8 mouse cellular contexts compared by ENCODE assay signal in genomic region chr5:135933900-135934441, GRCm38 (mm10). TPM values are rescaled to one million over a fixed set of nuclear protein-coding genes. Genes with fewer than 3 reads are reported as not detected.
A peak's percentile ranks its signal among the peaks of the same experiment; 100 is the strongest.
DNase-seq lines count a peak whose midpoint lies in the region; ATAC-seq and TF ChIP-seq lines count a peak whose summit lies in the region.

No protein-coding gene starts in this region.

- H3K4me1 ChIP-seq in forebrain, embryonic 11.5 days (replicated peaks; ENCODE audit: control insufficient read depth, insufficient read depth, low read length): peaks cover 7% of the 10 kb centered on the region; the same call in 1 of the 2 replicates
- peaks cover 8 to 23% of the 10 kb centered on the region in 2 experiments for H3K4me1 ChIP-seq in heart, embryonic 14.5 days (ENCODE audit: control insufficient read depth in 2 of 2, insufficient read depth in 2 of 2, low read length in 2 of 2)
- peaks cover 41% of the 10 kb centered on the region for H3K4me1 ChIP-seq in neural tube, embryonic 15.5 days

- H3K36me3 ChIP-seq in forebrain, embryonic 11.5 days (ENCODE audit: control insufficient read depth, insufficient read depth, low read length): peaks cover 2% of the 10 kb centered on the region; the same call in 1 of the 2 replicates
- peaks cover 35% of the 10 kb centered on the region for H3K36me3 ChIP-seq in heart, embryonic 14.5 days (ENCODE audit: control insufficient read depth, insufficient read depth, low read length)
- H3K36me3 ChIP-seq in neural tube, embryonic 15.5 days: peaks cover 28% of the 10 kb centered on the region

- peak overlapping the region; percentile 79 for H3K9ac ChIP-seq in forebrain, embryonic 11.5 days (ENCODE audit: low read length)
- peak overlapping the region; percentile 93 for H3K9ac ChIP-seq in heart, embryonic 14.5 days (ENCODE audit: low read length)
- peak overlapping the region; percentile 91 for H3K9ac ChIP-seq in neural tube, embryonic 15.5 days (replicated peaks)

- ATAC-seq in Patski: peak; percentile 56
- ATAC-seq in forebrain, embryonic 11.5 days (replicated peaks; ENCODE audit: low FRiP score): peak; percentile 72
- peak; percentile 29 for ATAC-seq in heart, embryonic 14.5 days (ENCODE audit: insufficient number of reproducible peaks, insufficient read depth, low FRiP score, low read depth)
- peak; percentile 76 for ATAC-seq in neural tube, embryonic 15.5 days (ENCODE audit: low FRiP score)

- POLR2A ChIA-PET in Patski (lab: Charles Lee): interaction anchor here (0.7 to 1.0 kb wide), 6 partner anchors 9 to 182 kb away, joined by 3 to 6 read pairs (median 3); no protein-coding TSS in a partner anchor

- peak overlapping the region; percentile 89 for H3K27ac ChIP-seq in forebrain, embryonic 11.5 days (ENCODE audit: low read depth, low read length)
- H3K27ac ChIP-seq in heart, embryonic 14.5 days (replicated peaks in 1 of 2; ENCODE audit: control insufficient read depth in 1 of 2, insufficient read depth in 1 of 2, low read depth in 2 of 2, low read length in 2 of 2): peak overlapping the region; percentile 95 to 96
- H3K27ac ChIP-seq in layer of hippocampus, adult 2 months: peak overlapping the region; percentile 99
- H3K27ac ChIP-seq in neural tube, embryonic 15.5 days (replicated peaks): peak overlapping the region; percentile 99

- H3K27me3 ChIP-seq in Patski: no peaks in the 10 kb centered on the region
- no peaks in the 10 kb centered on the region for H3K27me3 ChIP-seq in forebrain, embryonic 11.5 days (ENCODE audit: control insufficient read depth, insufficient read depth, low read length)
- H3K27me3 ChIP-seq in heart, embryonic 14.5 days (ENCODE audit: control insufficient read depth, insufficient read depth, low read length): no peaks in the 10 kb centered on the region
- H3K27me3 ChIP-seq in neural tube, embryonic 15.5 days (replicated peaks): no peaks in the 10 kb centered on the region

- WGBS in forebrain, embryonic 11.5 days: under 1% methylated on average over 29 of the region's 35 CpGs
- WGBS in heart, embryonic 14.5 days: under 1% methylated on average over 30 of the region's 35 CpGs
- under 1% methylated on average over 35 of the region's 35 CpGs for WGBS in neural tube, embryonic 15.5 days

- H3K9me3 ChIP-seq in forebrain, embryonic 11.5 days (ENCODE audit: control insufficient read depth, low read length): no peaks in the 10 kb centered on the region
- no peaks in the 10 kb centered on the region for H3K9me3 ChIP-seq in heart, embryonic 14.5 days (ENCODE audit: control insufficient read depth, low read length)
- no peaks in the 10 kb centered on the region for H3K9me3 ChIP-seq in neural tube, embryonic 15.5 days (replicated peaks)

- TF ChIP-seq CTCF in Patski (IDR thresholded peaks at IDR 0.05): no peak
- no peak for TF ChIP-seq CTCF in layer of hippocampus, adult 2 months (conservative IDR thresholded peaks at IDR 0.05)

- in situ Hi-C loops in Patski (cut with MboI; ENCODE audit: low pct_unique_long_range_greater_than_20kb): no loop called here

- H3K4me3 ChIP-seq in forebrain, embryonic 11.5 days (ENCODE audit: low read depth, low read length): peak overlapping the region; percentile 69
- peak overlapping the region; percentile 72 to 86 for H3K4me3 ChIP-seq in heart, embryonic 14.5 days (ENCODE audit: control insufficient read depth in 1 of 2, insufficient read depth in 1 of 2, low read depth in 1 of 2, low read length in 2 of 2)
- peak overlapping the region; percentile 90 for H3K4me3 ChIP-seq in layer of hippocampus, adult 2 months
- peak overlapping the region; percentile 92 for H3K4me3 ChIP-seq in neural tube, embryonic 15.5 days (replicated peaks)

- no peak for DNase-seq in Patski (ENCODE audit: low read depth, low spot score)
- DNase-seq in c-Kit-negative CD71-positive TER-119-positive erythroid progenitor cells, embryonic 14.5 days (ENCODE audit: low read depth, low spot score): peak; percentile 22
- DNase-seq in forebrain, embryonic 11.5 days (ENCODE audit: low spot score): peak; percentile 89
- DNase-seq in layer of hippocampus, adult 2 months (ENCODE audit: low spot score in 2 of 2): peak; percentile 72 to 75
- peak; percentile 70 to 73 for DNase-seq in lung, adult 18-20 months
- DNase-seq in T-cell, adult 2 months (ENCODE audit: low spot score): no peak

- CTCF ChIA-PET in Patski (lab: Charles Lee): interaction anchor here (0.7 kb wide), 1 partner anchor 28 kb away, joined by 3 read pairs; no protein-coding TSS in a partner anchor

- H3K4me2 ChIP-seq in forebrain, embryonic 11.5 days (ENCODE audit: low read depth, low read length, severe bottlenecking): peak overlapping the region; percentile 75
- H3K4me2 ChIP-seq in heart, embryonic 14.5 days (ENCODE audit: low read length): peak overlapping the region; percentile 70
- peak overlapping the region; percentile 56 for H3K4me2 ChIP-seq in neural tube, embryonic 15.5 days

RNA-seq across cellular contexts. Expression of gene Ywhag, which starts 0.4 kb away (rescaled TPM):
- 237 TPM for polyA plus RNA-seq in Patski (2021)
- 147 and 161 TPM in 2 replicates for polyA plus RNA-seq in forebrain, embryonic 11.5 days (2014; fragmentation: Nextera tagmentation; extraction: Ambion mirVana)
- polyA plus RNA-seq in heart, embryonic 14.5 days (2014; fragmentation: Nextera tagmentation; extraction: Ambion mirVana): 72.5 and 84.8 TPM in 2 replicates
- 1,000 to 10,000 TPM; 1,218 to 1,292 TPM for total RNA-seq in layer of hippocampus, adult 2 months (2021)
- 776 and 868 TPM in 2 replicates for polyA plus RNA-seq in neural tube, embryonic 15.5 days (2015; fragmentation: Nextera tagmentation; extraction: Ambion mirVana)

RNA-seq across cellular contexts. Expression of gene Ssc4d, which starts 40.4 kb away (rescaled TPM):
- polyA plus RNA-seq in Patski (2021): 2.4 TPM
- polyA plus RNA-seq in forebrain, embryonic 11.5 days (2014; fragmentation: Nextera tagmentation; extraction: Ambion mirVana): 1.2 and 1.5 TPM in 2 replicates
- polyA plus RNA-seq in heart, embryonic 14.5 days (2014; fragmentation: Nextera tagmentation; extraction: Ambion mirVana): 0.39 and 0.68 TPM in 2 replicates
- 1 to 10 TPM; 1.4 to 1.9 TPM for total RNA-seq in layer of hippocampus, adult 2 months (2021)
- polyA plus RNA-seq in neural tube, embryonic 15.5 days (2015; fragmentation: Nextera tagmentation; extraction: Ambion mirVana): 1.6 and 1.8 TPM in 2 replicates

RNA-seq across cellular contexts. Expression of gene Zp3, which starts 45.9 kb away (rescaled TPM):
- polyA plus RNA-seq in Patski (2021): 0.04 TPM
- polyA plus RNA-seq in forebrain, embryonic 11.5 days (2014; fragmentation: Nextera tagmentation; extraction: Ambion mirVana): not detected in 2 replicates
- polyA plus RNA-seq in heart, embryonic 14.5 days (2014; fragmentation: Nextera tagmentation; extraction: Ambion mirVana): not detected in 2 replicates
- total RNA-seq in layer of hippocampus, adult 2 months (2021): not detected
- 0.14 and 0.27 TPM in 2 replicates for polyA plus RNA-seq in neural tube, embryonic 15.5 days (2015; fragmentation: Nextera tagmentation; extraction: Ambion mirVana)

RNA-seq across cellular contexts. Expression of gene Hspb1, which starts 46.3 kb away (rescaled TPM):
- polyA plus RNA-seq in Patski (2021): 616 TPM
- 11.4 and 11.8 TPM in 2 replicates for polyA plus RNA-seq in forebrain, embryonic 11.5 days (2014; fragmentation: Nextera tagmentation; extraction: Ambion mirVana)
- 911 and 1,014 TPM in 2 replicates for polyA plus RNA-seq in heart, embryonic 14.5 days (2014; fragmentation: Nextera tagmentation; extraction: Ambion mirVana)
- total RNA-seq in layer of hippocampus, adult 2 months (2021): 10 to 100 TPM; 15.4 to 16.8 TPM
- polyA plus RNA-seq in neural tube, embryonic 15.5 days (2015; fragmentation: Nextera tagmentation; extraction: Ambion mirVana): 36.4 and 38.1 TPM in 2 replicates

Comparison
In these comparisons a context has a peak if more than half of its experiments do, and no peak if none do; other contexts are left out.
1. DNase-seq: peak in c-Kit-negative CD71-positive TER-119-positive erythroid progenitor cells, embryonic 14.5 days (single experiment), forebrain, embryonic 11.5 days (single experiment), layer of hippocampus, adult 2 months (2 of 2) and lung, adult 18-20 months (2 of 2); none in Patski (single experiment) and T-cell, adult 2 months (single experiment).
2. Peak in every context shown above with its lines, with median percentiles within 50 percentile points of each other: ATAC-seq, H3K27ac ChIP-seq, H3K4me2 ChIP-seq, H3K4me3 ChIP-seq and H3K9ac ChIP-seq.